In genomic region chr12:16834701-16835100, GRCm38 (mm10) we compare ENCODE assay signal across 13 mouse cellular contexts. TPM values are rescaled to one million over a fixed set of nuclear protein-coding genes. Genes with fewer than 3 reads are reported as not detected.
A peak's percentile ranks its signal among the peaks of the same experiment; 100 is the strongest.
DNase-seq lines count a peak whose midpoint lies in the region; ATAC-seq and TF ChIP-seq lines count a peak whose summit lies in the region.
"Had no signal": no experiment of that assay in that cellular context is flagged by ENCODE, and none has a peak within 500 bp of the region (broad histone marks: within the 10 kb centered on the region; RNA-seq: fewer than 3 reads in every experiment).

No protein-coding gene starts in this region.

- DNase-seq in hindbrain, postnatal 0 days (ENCODE audit: low spot score), result no peak
- DNase-seq in kidney, adult 18-20 months, result no peak
- peak; percentile 25 for DNase-seq in embryonic facial prominence, embryonic 10.5 days (ENCODE audit: low spot score)
- no peak for DNase-seq in layer of hippocampus, postnatal 25 days (ENCODE audit: extremely low spot score in 1 of 2, low spot score in 1 of 2)
- DNase-seq: cerebellum, adult 9-10 months; embryo, embryonic 11 days; liver; liver, postnatal 0 days had no signal

- ATAC-seq in hindbrain, embryonic 12.5 days (ENCODE audit: low FRiP score), result peak; percentile 32; the same call in 1 of the 2 replicates
- ATAC-seq in hindbrain, postnatal 0 days, result no peak; the same call in 1 of the 2 replicates
- ATAC-seq in kidney, embryonic 16.5 days (ENCODE audit: low FRiP score, low TSS enrichment), result peak; percentile 64
- 0 out of 2 replicates have a peak, but pooled peaks have one; percentile 45 for ATAC-seq in embryonic facial prominence, embryonic 15.5 days (ENCODE audit: insufficient number of reproducible peaks, low FRiP score, low TSS enrichment, low read depth)
- ATAC-seq: forebrain, embryonic 16.5 days; liver, postnatal 0 days; midbrain, embryonic 15.5 days had no signal

- H3K4me2 ChIP-seq in hindbrain, embryonic 12.5 days (replicated peaks), result no peak overlapping the region
- H3K4me2 ChIP-seq in hindbrain, postnatal 0 days (ENCODE audit: low read depth, low read length), result no peak overlapping the region
- H3K4me2 ChIP-seq in kidney, embryonic 16.5 days (replicated peaks; ENCODE audit: low read depth, low read length), result no peak overlapping the region
- H3K4me2 ChIP-seq in embryonic facial prominence, embryonic 15.5 days (replicated peaks), result no peak overlapping the region
- H3K4me2 ChIP-seq: midbrain, embryonic 15.5 days had no signal

- 0 out of 2 replicates have a peak, but pooled peaks cover 4% of the 10 kb centered on the region for H3K36me3 ChIP-seq in hindbrain, embryonic 12.5 days
- no peaks in the 10 kb centered on the region for H3K36me3 ChIP-seq in hindbrain, postnatal 0 days (ENCODE audit: insufficient read depth, low read length)
- no peaks in the 10 kb centered on the region for H3K36me3 ChIP-seq in kidney, embryonic 16.5 days (ENCODE audit: insufficient read depth, low read length)
- peaks cover 8% of the 10 kb centered on the region for H3K36me3 ChIP-seq in embryonic facial prominence, embryonic 10.5 days (replicated peaks)
- no peaks in the 10 kb centered on the region for H3K36me3 ChIP-seq in embryonic facial prominence, embryonic 15.5 days

- no peaks in the 10 kb centered on the region for H3K27me3 ChIP-seq in hindbrain, embryonic 12.5 days
- H3K27me3 ChIP-seq in hindbrain, postnatal 0 days (ENCODE audit: insufficient read depth, low read length), result no peaks in the 10 kb centered on the region
- H3K27me3 ChIP-seq in kidney, embryonic 16.5 days (ENCODE audit: insufficient read depth, low read length), result no peaks in the 10 kb centered on the region
- H3K27me3 ChIP-seq in embryonic facial prominence, embryonic 10.5 days (replicated peaks; ENCODE audit: low read depth, poor library complexity, severe bottlenecking), result no peaks in the 10 kb centered on the region
- H3K27me3 ChIP-seq in embryonic facial prominence, embryonic 15.5 days, result no peaks in the 10 kb centered on the region
- H3K27me3 ChIP-seq: midbrain, embryonic 15.5 days had no signal

- no peaks in the 10 kb centered on the region for H3K4me1 ChIP-seq in hindbrain, embryonic 12.5 days
- H3K4me1 ChIP-seq in hindbrain, postnatal 0 days (ENCODE audit: insufficient read depth, low read length), result no peaks in the 10 kb centered on the region
- H3K4me1 ChIP-seq in kidney, embryonic 16.5 days (ENCODE audit: insufficient read depth, low read length), result 0 out of 2 replicates have a peak, but pooled peaks cover 3% of the 10 kb centered on the region
- peaks cover 18% of the 10 kb centered on the region for H3K4me1 ChIP-seq in embryonic facial prominence, embryonic 10.5 days
- H3K4me1 ChIP-seq in embryonic facial prominence, embryonic 15.5 days, result 0 out of 2 replicates have a peak, but pooled peaks cover 9% of the 10 kb centered on the region
- H3K4me1 ChIP-seq: midbrain, embryonic 15.5 days had no signal

- H3K4me3 ChIP-seq in hindbrain, embryonic 12.5 days, result no peak overlapping the region
- H3K4me3 ChIP-seq in hindbrain, postnatal 0 days (ENCODE audit: low read length), result no peak overlapping the region
- H3K4me3 ChIP-seq in kidney, embryonic 16.5 days (ENCODE audit: low read length), result no peak overlapping the region
- no peak overlapping the region for H3K4me3 ChIP-seq in embryonic facial prominence, embryonic 10.5 days
- H3K4me3 ChIP-seq in embryonic facial prominence, embryonic 15.5 days (replicated peaks), result no peak overlapping the region
- H3K4me3 ChIP-seq: midbrain, embryonic 15.5 days had no signal

- H3K27ac ChIP-seq in hindbrain, embryonic 12.5 days, result no peak overlapping the region
- H3K27ac ChIP-seq in hindbrain, postnatal 0 days, result no peak overlapping the region
- no peak overlapping the region for H3K27ac ChIP-seq in kidney, embryonic 16.5 days (ENCODE audit: low read length)
- no peak overlapping the region for H3K27ac ChIP-seq in embryonic facial prominence, embryonic 10.5 days (replicated peaks)
- H3K27ac ChIP-seq in embryonic facial prominence, embryonic 15.5 days (replicated peaks), result no peak overlapping the region
- H3K27ac ChIP-seq: midbrain, embryonic 15.5 days had no signal

- no peak for TF ChIP-seq CTCF in hindbrain, postnatal 0 days (IDR thresholded peaks at IDR 0.05; ENCODE audit: low read depth)

- H3K9me3 ChIP-seq in hindbrain, embryonic 12.5 days (replicated peaks), result no peaks in the 10 kb centered on the region; the same call in 1 of the 2 replicates
- H3K9me3 ChIP-seq in hindbrain, postnatal 0 days (ENCODE audit: low read length), result no peaks in the 10 kb centered on the region
- no peaks in the 10 kb centered on the region for H3K9me3 ChIP-seq in kidney, embryonic 16.5 days (ENCODE audit: low read length)
- H3K9me3 ChIP-seq in embryonic facial prominence, embryonic 10.5 days, result peaks cover 4% of the 10 kb centered on the region
- no peaks in the 10 kb centered on the region for H3K9me3 ChIP-seq in embryonic facial prominence, embryonic 15.5 days (replicated peaks)
- H3K9me3 ChIP-seq: midbrain, embryonic 15.5 days had no signal

- WGBS in hindbrain, embryonic 12.5 days, result 58% methylated on average over 11 of the region's 11 CpGs
- WGBS in hindbrain, postnatal 0 days, result 73% methylated on average over 11 of the region's 11 CpGs
- WGBS in kidney, embryonic 16.5 days, result 36% methylated on average over 11 of the region's 11 CpGs
- WGBS in embryonic facial prominence, embryonic 10.5 days, result 63% methylated on average over 11 of the region's 11 CpGs
- WGBS in embryonic facial prominence, embryonic 15.5 days, result 45% methylated on average over 11 of the region's 11 CpGs

- no peak overlapping the region for H3K9ac ChIP-seq in hindbrain, embryonic 12.5 days
- no peak overlapping the region for H3K9ac ChIP-seq in hindbrain, postnatal 0 days (replicated peaks; ENCODE audit: low read length)
- no peak overlapping the region for H3K9ac ChIP-seq in kidney, embryonic 16.5 days (replicated peaks; ENCODE audit: low read length)
- no peak overlapping the region for H3K9ac ChIP-seq in embryonic facial prominence, embryonic 15.5 days
- H3K9ac ChIP-seq: liver, postnatal 0 days; midbrain, embryonic 15.5 days had no signal

RNA-seq across cellular contexts. Expression of gene E2f6, which starts 23.9 kb away (rescaled TPM):
- 65.9 and 75.6 TPM in 2 replicates for polyA plus RNA-seq in hindbrain, embryonic 12.5 days (2016; fragmentation: Nextera tagmentation; extraction: Ambion mirVana)
- total RNA-seq in hindbrain, postnatal 0 days (2014; rRNA removed), result 21.2 and 27.5 TPM in 2 replicates
- polyA plus RNA-seq in hindbrain, postnatal 0 days (2015; fragmentation: Nextera tagmentation; extraction: Ambion mirVana), result 20.0 and 21.3 TPM in 2 replicates
- 41.7 and 45.1 TPM in 2 replicates for polyA plus RNA-seq in kidney, embryonic 16.5 days (2015; fragmentation: Nextera tagmentation; extraction: Ambion mirVana)
- 64.2 and 67.5 TPM in 2 replicates for polyA plus RNA-seq in embryonic facial prominence, embryonic 10.5 days (2016; fragmentation: Nextera tagmentation; extraction: Ambion mirVana)
- polyA plus RNA-seq in embryonic facial prominence, embryonic 15.5 days (2015; fragmentation: Nextera tagmentation; extraction: Ambion mirVana), result 39.3 and 40.9 TPM in 2 replicates
- 10 to 100 TPM; 29.7 TPM for total RNA-seq in layer of hippocampus, postnatal 25 days (2021)

RNA-seq across cellular contexts. Expression of gene Greb1, which starts 34.0 kb away (rescaled TPM):
- polyA plus RNA-seq in hindbrain, embryonic 12.5 days (2016; fragmentation: Nextera tagmentation; extraction: Ambion mirVana), result 4.5 and 6.5 TPM in 2 replicates
- 0.86 and 2.1 TPM in 2 replicates for total RNA-seq in hindbrain, postnatal 0 days (2014; rRNA removed)
- polyA plus RNA-seq in hindbrain, postnatal 0 days (2015; fragmentation: Nextera tagmentation; extraction: Ambion mirVana), result 0.32 and 0.33 TPM in 2 replicates
- polyA plus RNA-seq in kidney, embryonic 16.5 days (2015; fragmentation: Nextera tagmentation; extraction: Ambion mirVana), result 4.4 and 5.2 TPM in 2 replicates
- polyA plus RNA-seq in embryonic facial prominence, embryonic 10.5 days (2016; fragmentation: Nextera tagmentation; extraction: Ambion mirVana), result 17.2 and 23.6 TPM in 2 replicates
- 1.5 and 1.7 TPM in 2 replicates for polyA plus RNA-seq in embryonic facial prominence, embryonic 15.5 days (2015; fragmentation: Nextera tagmentation; extraction: Ambion mirVana)
- under 1 TPM; 0.85 to 0.91 TPM for total RNA-seq in layer of hippocampus, postnatal 25 days (2021)

RNA-seq across cellular contexts. Expression of gene Rock2, which starts 60.0 kb away (rescaled TPM):
- polyA plus RNA-seq in hindbrain, embryonic 12.5 days (2016; fragmentation: Nextera tagmentation; extraction: Ambion mirVana), result 25.4 and 25.6 TPM in 2 replicates
- 20.4 and 20.9 TPM in 2 replicates for total RNA-seq in hindbrain, postnatal 0 days (2014; rRNA removed)
- polyA plus RNA-seq in hindbrain, postnatal 0 days (2015; fragmentation: Nextera tagmentation; extraction: Ambion mirVana), result 12.2 and 12.7 TPM in 2 replicates
- polyA plus RNA-seq in kidney, embryonic 16.5 days (2015; fragmentation: Nextera tagmentation; extraction: Ambion mirVana), result 10.6 and 11.4 TPM in 2 replicates
- polyA plus RNA-seq in embryonic facial prominence, embryonic 10.5 days (2016; fragmentation: Nextera tagmentation; extraction: Ambion mirVana), result 12.7 and 13.1 TPM in 2 replicates
- 17.7 and 17.9 TPM in 2 replicates for polyA plus RNA-seq in embryonic facial prominence, embryonic 15.5 days (2015; fragmentation: Nextera tagmentation; extraction: Ambion mirVana)
- 100 to 1,000 TPM; 120 to 134 TPM for total RNA-seq in layer of hippocampus, postnatal 25 days (2021)
